Mouse (Mus musculus): ENCODE results near the gene Gm48551. TPM values are rescaled to one million over a fixed set of nuclear protein-coding genes. Genes with fewer than 3 reads are reported as not detected.

Gm48551 gene
- total and polyA plus RNA-seq, 2 experiments from 2014 or later: 0.88 to 10.2 TPM

GRCm38 (mm10) chr10:81429605-81430061, 45.4 kb downstream of the Gm48551 start:
- peak overlapping the region; percentile 92 for H3K27ac ChIP-seq (ENCODE audit: low read depth, low read length)
- peak overlapping the region; percentile 82 for H3K4me3 ChIP-seq (ENCODE audit: low read depth, low read length)
- peak overlapping the region; percentile 87 for H3K9ac ChIP-seq (replicated peaks; ENCODE audit: low read length, poor library complexity, severe bottlenecking)
- whole genome bisulfite sequencing: under 1% methylated on average over 17 of the region's 20 CpGs
- peak overlapping the region; percentile 91 for H3K4me2 ChIP-seq (ENCODE audit: low read depth, low read length, poor library complexity, severe bottlenecking)
- ATAC-seq (ENCODE audit: low FRiP score) (no peak), DNase-seq (ENCODE audit: low spot score) (peak; percentile 69)
- TF ChIP-seq CTCF (IDR thresholded peaks at IDR 0.05): no peak
- no peaks in the 10 kb centered on the region for H3K27me3 ChIP-seq (ENCODE audit: insufficient read depth, low read length)
- H3K4me1 ChIP-seq (ENCODE audit: insufficient read depth, low read length): peaks cover 26% of the 10 kb centered on the region; the same call in 1 of the 2 replicates
- H3K9me3 ChIP-seq (ENCODE audit: low read length): no peaks in the 10 kb centered on the region
- no peaks in the 10 kb centered on the region for H3K36me3 ChIP-seq (ENCODE audit: insufficient read depth, low read length)

GRCm38 (mm10) chr10:81430141-81430830, 46.0 kb downstream of the Gm48551 start:
- Histone ChIP-seq H3K9me3 (ENCODE audit: low read length) (no peaks in the 10 kb centered on the region), H3K27ac (ENCODE audit: low read depth, low read length) (peak overlapping the region; percentile 92), H3K36me3 (ENCODE audit: insufficient read depth, low read length) (no peaks in the 10 kb centered on the region), H3K4me2 (ENCODE audit: low read depth, low read length, poor library complexity, severe bottlenecking) (peak overlapping the region; percentile 91), H3K27me3 (ENCODE audit: insufficient read depth, low read length) (no peaks in the 10 kb centered on the region), H3K4me1 (ENCODE audit: insufficient read depth, low read length) (peaks cover 25% of the 10 kb centered on the region; the same call in 1 of the 2 replicates), H3K9ac (replicated peaks; ENCODE audit: low read length, poor library complexity, severe bottlenecking) (peak overlapping the region; percentile 87), H3K4me3 (ENCODE audit: low read depth, low read length) (peak overlapping the region; percentile 82)
- 1% methylated on average over 34 of the region's 89 CpGs for WGBS
- peak; percentile 29; the same call in 1 of the 2 replicates for ATAC-seq (ENCODE audit: low FRiP score)
- peak; percentile 84 for DNase-seq (ENCODE audit: low spot score)
- TF ChIP-seq CTCF (IDR thresholded peaks at IDR 0.05): no peak

DNA sequence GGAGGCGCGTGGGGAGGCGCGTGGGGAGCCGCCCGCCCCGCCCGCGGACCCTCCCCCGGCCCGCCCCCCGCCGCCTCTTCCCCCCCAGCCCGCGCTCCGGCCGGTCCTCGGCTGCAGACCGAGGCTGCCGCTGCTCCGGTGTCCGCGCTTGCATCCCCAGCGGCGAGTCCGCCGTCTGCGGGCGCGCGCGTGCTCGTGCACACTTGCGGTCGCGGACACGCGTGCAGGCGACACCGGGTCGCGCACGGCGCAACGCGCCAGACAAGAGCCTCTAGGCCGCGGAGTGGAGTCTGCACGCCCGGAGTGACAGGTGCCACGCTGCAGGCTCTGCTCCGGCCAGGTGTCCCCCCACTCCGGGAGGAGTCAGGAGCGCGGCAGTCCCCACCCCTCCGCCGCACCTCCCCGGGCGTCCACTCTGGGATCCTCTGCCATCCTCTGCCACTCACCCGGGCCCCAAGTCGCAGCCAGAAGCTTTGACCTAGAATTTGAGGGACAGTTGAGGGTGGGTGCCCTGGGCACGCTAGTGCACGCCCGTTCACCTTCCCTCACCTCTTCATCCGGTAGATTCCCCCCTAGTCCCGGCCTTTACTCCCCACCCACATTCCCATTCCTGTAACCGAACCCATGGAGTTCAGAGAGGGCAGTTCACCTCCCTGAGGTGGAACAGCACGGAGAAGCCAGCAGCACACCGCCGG, 46.7 kb downstream of the Gm48551 start:
- ATAC-seq (ENCODE audit: low FRiP score): peak; percentile 27; the same call in 1 of the 2 replicates
- WGBS: 4% methylated on average over 49 of the region's 70 CpGs

DNA sequence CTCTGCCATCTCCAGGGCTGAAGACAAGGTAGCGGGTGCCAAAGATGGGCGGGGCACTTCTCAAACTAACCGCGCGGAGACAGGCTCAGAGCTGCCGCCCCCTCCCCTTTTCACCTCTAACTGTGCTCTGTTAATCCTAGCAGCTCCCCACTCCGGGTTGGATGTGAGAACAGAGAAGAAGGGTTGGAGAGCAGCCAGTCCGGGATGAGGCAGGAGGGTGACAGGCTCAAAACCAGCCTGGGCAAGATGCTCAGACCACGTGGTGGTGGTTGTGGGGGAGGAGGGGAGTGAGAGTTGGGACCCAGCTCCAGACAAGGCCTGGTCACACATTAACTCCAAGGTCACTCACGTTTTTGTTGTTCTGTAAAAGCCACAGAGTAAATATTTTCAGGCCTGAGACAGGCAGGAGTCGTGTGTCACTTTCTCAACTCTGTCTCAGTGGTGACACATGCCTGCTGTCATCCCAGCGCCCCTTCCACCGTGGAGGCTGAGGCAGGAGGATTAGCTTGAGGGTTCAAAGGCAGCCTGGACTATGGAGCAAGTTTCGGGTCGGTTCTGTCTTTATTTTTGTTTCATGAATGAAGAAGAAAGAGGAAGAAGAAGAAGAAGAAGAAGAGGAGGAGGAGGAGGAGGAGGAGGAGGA, 47.4 kb downstream of the Gm48551 start:
- Histone ChIP-seq H3K36me3 (ENCODE audit: insufficient read depth, low read length) (no peaks in the 10 kb centered on the region), H3K9me3 (ENCODE audit: low read length) (no peaks in the 10 kb centered on the region), H3K4me2 (ENCODE audit: low read depth, low read length, poor library complexity, severe bottlenecking) (peak overlapping the region; percentile 91), H3K4me3 (ENCODE audit: low read depth, low read length) (peak overlapping the region; percentile 82), H3K27ac (ENCODE audit: low read depth, low read length) (peak overlapping the region; percentile 92), H3K9ac (replicated peaks; ENCODE audit: low read length, poor library complexity, severe bottlenecking) (peak overlapping the region; percentile 87; the same call in 1 of the 2 replicates), H3K27me3 (ENCODE audit: insufficient read depth, low read length) (no peaks in the 10 kb centered on the region), H3K4me1 (ENCODE audit: insufficient read depth, low read length) (peaks cover 21% of the 10 kb centered on the region; the same call in 1 of the 2 replicates)
- peak; percentile 71 for DNase-seq (ENCODE audit: low spot score)
- TF ChIP-seq CTCF (IDR thresholded peaks at IDR 0.05): no peak
- WGBS: 9% methylated on average over 13 of the region's 15 CpGs
- no peak for ATAC-seq (ENCODE audit: low FRiP score)

More for the DNA sequence above, 46.7 kb downstream of the Gm48551 start:
- Histone ChIP-seq H3K4me2 (ENCODE audit: low read depth, low read length, poor library complexity, severe bottlenecking) (peak overlapping the region; percentile 91), H3K27ac (ENCODE audit: low read depth, low read length) (peak overlapping the region; percentile 92), H3K4me1 (ENCODE audit: insufficient read depth, low read length) (peaks cover 23% of the 10 kb centered on the region; the same call in 1 of the 2 replicates), H3K9ac (replicated peaks; ENCODE audit: low read length, poor library complexity, severe bottlenecking) (peak overlapping the region; percentile 87), H3K9me3 (ENCODE audit: low read length) (no peaks in the 10 kb centered on the region), H3K27me3 (ENCODE audit: insufficient read depth, low read length) (no peaks in the 10 kb centered on the region), H3K36me3 (ENCODE audit: insufficient read depth, low read length) (no peaks in the 10 kb centered on the region), H3K4me3 (ENCODE audit: low read depth, low read length) (peak overlapping the region; percentile 82)
- DNase-seq (ENCODE audit: low spot score): peak; percentile 78
- no peak for TF ChIP-seq CTCF (IDR thresholded peaks at IDR 0.05)

DNA sequence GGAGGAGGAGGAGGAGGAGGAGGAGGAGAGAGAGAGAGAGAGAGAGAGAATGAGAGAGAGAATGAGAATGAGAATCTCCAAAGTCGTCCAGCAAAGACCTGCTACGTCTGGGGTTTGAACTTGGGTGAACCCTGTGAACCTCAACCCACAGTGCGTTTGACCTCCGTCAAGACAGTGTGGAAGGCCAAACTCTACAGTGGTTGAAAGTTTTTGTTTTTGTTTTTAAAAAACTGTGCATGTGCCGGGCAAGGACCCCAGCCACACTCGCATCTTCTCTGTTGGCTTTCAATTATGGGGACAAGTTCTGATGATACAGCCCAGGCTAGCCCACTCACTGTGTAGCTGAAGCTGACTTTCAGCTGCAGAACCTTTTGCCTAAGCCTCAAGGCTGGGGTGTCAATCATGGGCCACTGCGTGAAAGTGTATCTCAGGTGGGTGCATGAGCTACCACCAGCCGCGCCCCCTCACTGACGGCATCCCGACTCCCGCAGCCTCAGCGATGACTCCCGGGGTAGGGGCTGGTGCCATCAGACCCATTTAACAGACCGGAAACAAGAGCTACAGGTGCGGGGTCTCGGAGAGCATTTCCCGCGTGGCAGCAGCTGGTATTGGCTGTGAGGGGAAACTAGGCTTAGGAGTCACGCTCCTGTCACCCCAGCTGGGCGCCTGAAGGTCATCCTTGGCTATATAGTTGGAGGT, 48.1 kb downstream of the Gm48551 start:
- DNase-seq (ENCODE audit: low spot score): no peak
- peak; percentile 9 for ATAC-seq (ENCODE audit: low FRiP score)

More for the DNA sequence above, 48.1 kb downstream of the Gm48551 start:
- Histone ChIP-seq H3K27ac (ENCODE audit: low read depth, low read length) (0 out of 2 replicates have a peak overlapping the region, but pooled peaks have one; percentile 12), H3K9me3 (ENCODE audit: low read length) (no peaks in the 10 kb centered on the region), H3K27me3 (ENCODE audit: insufficient read depth, low read length) (no peaks in the 10 kb centered on the region), H3K4me2 (ENCODE audit: low read depth, low read length, poor library complexity, severe bottlenecking) (peak overlapping the region; percentile 54), H3K36me3 (ENCODE audit: insufficient read depth, low read length) (no peaks in the 10 kb centered on the region), H3K4me1 (ENCODE audit: insufficient read depth, low read length) (peaks cover 19% of the 10 kb centered on the region; the same call in 1 of the 2 replicates), H3K4me3 (ENCODE audit: low read depth, low read length) (peak overlapping the region; percentile 19; the same call in 1 of the 2 replicates), H3K9ac (replicated peaks; ENCODE audit: low read length, poor library complexity, severe bottlenecking) (no peak overlapping the region)
- TF ChIP-seq CTCF (IDR thresholded peaks at IDR 0.05): no peak
- 65% methylated on average over 21 of the region's 21 CpGs for WGBS

All from midbrain, postnatal 0 days (tissue).